Mouse (Mus musculus) limb, embryonic 14.5 days (tissue): ENCODE measurements around the gene Krtap19-1. TPM values are rescaled to one million over a fixed set of nuclear protein-coding genes. Genes with fewer than 3 reads are reported as not detected.

Source experiments
- ATAC-seq: fragments of 200-750 bp; cut with Nextera tagmentation; 2 replicates; pipeline ENCODE4 v1.8.0; 2017; ENCODE audit warnings: low read depth, moderate number of reproducible peaks, moderate TSS enrichment; ENCODE audit not compliant: low FRiP score
- DNase-seq: peaks from one replicate; pipeline ENCODE4 v3.0.0-alpha.2; 2015; ENCODE audit warnings: low spot score
- H3K27ac ChIP-seq: fragments of 300-500 bp; sonication (generic); replicated peaks from 2 replicates; pipeline ENCODE4 v1.5.1; 2014; ENCODE audit warnings: low read depth, mild to moderate bottlenecking, low read length, moderate library complexity, mixed read lengths
- H3K27me3 ChIP-seq: fragments of 300-500 bp; sonication (generic); 2 replicates; pipeline ENCODE4 v1.6.1; 2014; ENCODE audit warnings: low read length, mixed read lengths; ENCODE audit not compliant: control insufficient read depth, insufficient read depth
- H3K36me3 ChIP-seq: fragments of 300-500 bp; sonication (generic); 2 replicates; pipeline ENCODE4 v1.6.1; 2014; ENCODE audit warnings: mild to moderate bottlenecking, low read length, moderate library complexity, mixed read lengths; ENCODE audit not compliant: control insufficient read depth, insufficient read depth
- H3K4me1 ChIP-seq: fragments of 300-500 bp; sonication (generic); 2 replicates; pipeline ENCODE4 v1.6.1; 2014; ENCODE audit warnings: antibody characterized with exemption, low read length, mixed read lengths; ENCODE audit not compliant: control insufficient read depth, insufficient read depth
- H3K4me2 ChIP-seq: fragments of 300-500 bp; sonication (generic); replicated peaks from 2 replicates; pipeline ENCODE4 v1.6.1; 2014; ENCODE audit warnings: low read depth, mild to moderate bottlenecking, low read length, moderate library complexity; ENCODE audit not compliant: severe bottlenecking
- H3K4me3 ChIP-seq: fragments of 300-500 bp; sonication (generic); replicated peaks from 2 replicates; pipeline ENCODE4 v1.5.1; 2014; ENCODE audit warnings: low read length
- H3K9ac ChIP-seq: fragments of 300-500 bp; sonication (generic); 2 replicates; pipeline ENCODE4 v1.6.1; 2014; ENCODE audit warnings: mild to moderate bottlenecking, low read depth, low read length, moderate library complexity; ENCODE audit not compliant: severe bottlenecking
- H3K9me3 ChIP-seq: fragments of 300-500 bp; sonication (generic); 2 replicates; pipeline ENCODE4 v1.6.1; 2016; ENCODE audit warnings: low read length; ENCODE audit not compliant: control insufficient read depth
- POLR2A ChIP-seq: fragments of 200-500 bp; IDR thresholded peaks from 2 replicates; pipeline ENCODE4 v1.8.0; 2012; ENCODE audit warnings: inconsistent platforms, mild to moderate bottlenecking, moderate library complexity, borderline replicate concordance; ENCODE audit not compliant: insufficient read depth, insufficient read length; ENCODE audit errors: extremely low read depth
- WGBS: fragments of 180-500 bp; shearing (Covaris S2); extraction: QIAGEN DNeasy Blood & Tissue Kit; methylation state at CpG from one replicate; pipeline ENCODE4 v1.1.7; 2014; 5-methylcytosine and 5-hydroxymethylcytosine counted together
- polyA plus RNA-seq, 2 experiments: library from polyadenylated mRNA; depleted of rRNA in 1 of 2; stranded (reverse) in 1 of 2; unstranded in 1 of 2; fragments of >200 nt; fragmentation: Nextera tagmentation in 1 of 2; extraction: Ambion mirVana in 1 of 2; gene quantifications; 2 replicates each; pipeline versions ENCODE4 v1.2.1 to v1.2.3; 2012 to 2014

Krtap19-1 gene
- polyA plus RNA-seq, 2 experiments: not detected

- no peaks in the 10 kb centered on the region for H3K9me3 ChIP-seq
- H3K27me3 ChIP-seq: no peaks in the 10 kb centered on the region
- H3K27ac ChIP-seq: no peak within 1 kb of the TSS
- ATAC-seq (no peak), DNase-seq (no peak)
- H3K36me3 ChIP-seq: no peaks in the 10 kb centered on the region
- TF ChIP-seq POLR2A: no peak
- 51% methylated on average over 9 of the region's 9 CpGs for WGBS
- no peak within 1 kb of the TSS for H3K9ac ChIP-seq
- H3K4me3 ChIP-seq: no peak within 1 kb of the TSS
- H3K4me1 ChIP-seq: no peaks in the 10 kb centered on the region
- no peak within 1 kb of the TSS for H3K4me2 ChIP-seq
Observed at GRCm38 (mm10) chr16:88826095-88826652, 43.0 kb downstream of the Krtap19-1 start, which contains the start of gene Krtap14. TSS of gene Krtap14 (minus strand) at chr16:88826145.

GRCm38 (mm10) chr16:88823736-88824135, 45.5 kb downstream of the Krtap19-1 start:
- no peaks in the 10 kb centered on the region for H3K36me3 ChIP-seq
- DNase-seq (no peak), ATAC-seq (no peak)
- H3K4me3 ChIP-seq: no peak overlapping the region
- no peaks in the 10 kb centered on the region for H3K4me1 ChIP-seq
- no peak overlapping the region for H3K9ac ChIP-seq
- WGBS: 83% methylated on average over 3 of the region's 3 CpGs
- H3K4me2 ChIP-seq: no peak overlapping the region
- no peak for TF ChIP-seq POLR2A
- H3K9me3 ChIP-seq: no peaks in the 10 kb centered on the region
- H3K27me3 ChIP-seq: no peaks in the 10 kb centered on the region
- no peak overlapping the region for H3K27ac ChIP-seq

GRCm38 (mm10) chr16:88820066-88820465, 49.1 kb downstream of the Krtap19-1 start, which contains the start of gene Krtap15:
TSS of gene Krtap15 (plus strand) at chr16:88820215.
- Histone ChIP-seq H3K27me3 (no peaks in the 10 kb centered on the region), H3K27ac (no peak within 1 kb of the TSS), H3K9ac (no peak within 1 kb of the TSS), H3K36me3 (no peaks in the 10 kb centered on the region), H3K4me3 (no peak within 1 kb of the TSS), H3K4me1 (no peaks in the 10 kb centered on the region), H3K9me3 (no peaks in the 10 kb centered on the region), H3K4me2 (no peak within 1 kb of the TSS)
- no peak for TF ChIP-seq POLR2A
- DNase-seq (no peak), ATAC-seq (no peak)
- 85% methylated on average over 3 of the region's 3 CpGs for WGBS

Other genes starting within 250 kb of the Krtap19-1 start
- not detected in 2 replicates for gene 2310079G19Rik, start 241.7 kb downstream of the Krtap19-1 start, polyA plus RNA-seq (2012; rRNA removed)
- not detected in 2 replicates for gene 2310079G19Rik, start 241.7 kb downstream of the Krtap19-1 start, polyA plus RNA-seq (2014; fragmentation: Nextera tagmentation; extraction: Ambion mirVana)
- gene Krtap26-1, start 221.6 kb downstream of the Krtap19-1 start, polyA plus RNA-seq (2012; rRNA removed): not detected in 2 replicates
- not detected in 2 replicates for gene Krtap26-1, start 221.6 kb downstream of the Krtap19-1 start, polyA plus RNA-seq (2014; fragmentation: Nextera tagmentation; extraction: Ambion mirVana)
- not detected in 2 replicates for gene Krtap27-1, start 197.7 kb downstream of the Krtap19-1 start, polyA plus RNA-seq (2012; rRNA removed)
- not detected in 2 replicates for gene Krtap27-1, start 197.7 kb downstream of the Krtap19-1 start, polyA plus RNA-seq (2014; fragmentation: Nextera tagmentation; extraction: Ambion mirVana)
- gene 2310061N02Rik, start 161.4 kb downstream of the Krtap19-1 start, polyA plus RNA-seq (2012; rRNA removed): not detected in 2 replicates
- gene 2310061N02Rik, start 161.4 kb downstream of the Krtap19-1 start, polyA plus RNA-seq (2014; fragmentation: Nextera tagmentation; extraction: Ambion mirVana): not detected in 2 replicates
- gene Krtap13-1, start 140.5 kb downstream of the Krtap19-1 start, polyA plus RNA-seq (2012; rRNA removed): not detected in 2 replicates
- gene Krtap13-1, start 140.5 kb downstream of the Krtap19-1 start, polyA plus RNA-seq (2014; fragmentation: Nextera tagmentation; extraction: Ambion mirVana): not detected in 2 replicates
- not detected in 2 replicates for gene Krtap13, start 117.8 kb downstream of the Krtap19-1 start, polyA plus RNA-seq (2012; rRNA removed)
- gene Krtap13, start 117.8 kb downstream of the Krtap19-1 start, polyA plus RNA-seq (2014; fragmentation: Nextera tagmentation; extraction: Ambion mirVana): not detected in 2 replicates
- gene 2310034C09Rik, start 110.6 kb downstream of the Krtap19-1 start, polyA plus RNA-seq (2012; rRNA removed): not detected in 2 replicates
- gene 2310034C09Rik, start 110.6 kb downstream of the Krtap19-1 start, polyA plus RNA-seq (2014; fragmentation: Nextera tagmentation; extraction: Ambion mirVana): not detected in 2 replicates
- not detected in 2 replicates for gene 2310057N15Rik, start 95.2 kb downstream of the Krtap19-1 start, polyA plus RNA-seq (2012; rRNA removed)
- gene 2310057N15Rik, start 95.2 kb downstream of the Krtap19-1 start, polyA plus RNA-seq (2014; fragmentation: Nextera tagmentation; extraction: Ambion mirVana): not detected in 2 replicates
- not detected in 2 replicates for gene Gm5965, start 91.5 kb downstream of the Krtap19-1 start, polyA plus RNA-seq (2012; rRNA removed)
- gene Gm5965, start 91.5 kb downstream of the Krtap19-1 start, polyA plus RNA-seq (2014; fragmentation: Nextera tagmentation; extraction: Ambion mirVana): not detected in 2 replicates
- not detected in 2 replicates for gene Gm20741, start 57.2 kb downstream of the Krtap19-1 start, polyA plus RNA-seq (2012; rRNA removed)
- gene Gm20741, start 57.2 kb downstream of the Krtap19-1 start, polyA plus RNA-seq (2014; fragmentation: Nextera tagmentation; extraction: Ambion mirVana): not detected in 2 replicates
- gene Krtap15, start 49.2 kb downstream of the Krtap19-1 start, polyA plus RNA-seq (2012; rRNA removed): not detected in 2 replicates
- gene Krtap15, start 49.2 kb downstream of the Krtap19-1 start, polyA plus RNA-seq (2014; fragmentation: Nextera tagmentation; extraction: Ambion mirVana): not detected in 2 replicates
- not detected in 2 replicates for gene Krtap14, start 43.3 kb downstream of the Krtap19-1 start, polyA plus RNA-seq (2012; rRNA removed)
- gene Krtap14, start 43.3 kb downstream of the Krtap19-1 start, polyA plus RNA-seq (2014; fragmentation: Nextera tagmentation; extraction: Ambion mirVana): not detected in 2 replicates
- gene Krtap19-2, start 4.9 kb upstream of the Krtap19-1 start, polyA plus RNA-seq (2012; rRNA removed): not detected in 2 replicates
- not detected in 2 replicates for gene Krtap19-2, start 4.9 kb upstream of the Krtap19-1 start, polyA plus RNA-seq (2014; fragmentation: Nextera tagmentation; extraction: Ambion mirVana)
- not detected in 2 replicates for gene Krtap19-3, start 8.6 kb upstream of the Krtap19-1 start, polyA plus RNA-seq (2012; rRNA removed)
- gene Krtap19-3, start 8.6 kb upstream of the Krtap19-1 start, polyA plus RNA-seq (2014; fragmentation: Nextera tagmentation; extraction: Ambion mirVana): not detected in 2 replicates
- not detected in 2 replicates for gene Krtap19-4, start 15.7 kb upstream of the Krtap19-1 start, polyA plus RNA-seq (2012; rRNA removed)
- not detected in 2 replicates for gene Krtap19-4, start 15.7 kb upstream of the Krtap19-1 start, polyA plus RNA-seq (2014; fragmentation: Nextera tagmentation; extraction: Ambion mirVana)
- not detected in 2 replicates for gene Krtap19-5, start 27.0 kb upstream of the Krtap19-1 start, polyA plus RNA-seq (2012; rRNA removed)
- gene Krtap19-5, start 27.0 kb upstream of the Krtap19-1 start, polyA plus RNA-seq (2014; fragmentation: Nextera tagmentation; extraction: Ambion mirVana): not detected in 2 replicates
- gene Krtap19-9b, start 62.9 kb upstream of the Krtap19-1 start, polyA plus RNA-seq (2012; rRNA removed): not detected in 2 replicates
- not detected in 2 replicates for gene Krtap19-9b, start 62.9 kb upstream of the Krtap19-1 start, polyA plus RNA-seq (2014; fragmentation: Nextera tagmentation; extraction: Ambion mirVana)
- gene Krtap16-3, start 93.5 kb upstream of the Krtap19-1 start, polyA plus RNA-seq (2012; rRNA removed): not detected in 2 replicates
- not detected in 2 replicates for gene Krtap16-3, start 93.5 kb upstream of the Krtap19-1 start, polyA plus RNA-seq (2014; fragmentation: Nextera tagmentation; extraction: Ambion mirVana)
- gene Krtap22-2, start 141.3 kb upstream of the Krtap19-1 start, polyA plus RNA-seq (2012; rRNA removed): not detected in 2 replicates
- gene Krtap22-2, start 141.3 kb upstream of the Krtap19-1 start, polyA plus RNA-seq (2014; fragmentation: Nextera tagmentation; extraction: Ambion mirVana): not detected in 2 replicates
- gene Gm10229, start 145.9 kb upstream of the Krtap19-1 start, polyA plus RNA-seq (2012; rRNA removed): not detected in 2 replicates
- not detected in 2 replicates for gene Gm10229, start 145.9 kb upstream of the Krtap19-1 start, polyA plus RNA-seq (2014; fragmentation: Nextera tagmentation; extraction: Ambion mirVana)
- gene Krtap6-1, start 162.3 kb upstream of the Krtap19-1 start, polyA plus RNA-seq (2012; rRNA removed): not detected in 2 replicates
- gene Krtap6-1, start 162.3 kb upstream of the Krtap19-1 start, polyA plus RNA-seq (2014; fragmentation: Nextera tagmentation; extraction: Ambion mirVana): not detected in 2 replicates
- gene Gm10228, start 172.1 kb upstream of the Krtap19-1 start, polyA plus RNA-seq (2012; rRNA removed): not detected in 2 replicates
- gene Gm10228, start 172.1 kb upstream of the Krtap19-1 start, polyA plus RNA-seq (2014; fragmentation: Nextera tagmentation; extraction: Ambion mirVana): not detected in 2 replicates
- gene Krtap6-5, start 178.5 kb upstream of the Krtap19-1 start, polyA plus RNA-seq (2012; rRNA removed): not detected in 2 replicates
- not detected in 2 replicates for gene Krtap6-5, start 178.5 kb upstream of the Krtap19-1 start, polyA plus RNA-seq (2014; fragmentation: Nextera tagmentation; extraction: Ambion mirVana)
- not detected in 2 replicates for gene 1110025L11Rik, start 194.6 kb upstream of the Krtap19-1 start, polyA plus RNA-seq (2012; rRNA removed)
- not detected in 2 replicates for gene 1110025L11Rik, start 194.6 kb upstream of the Krtap19-1 start, polyA plus RNA-seq (2014; fragmentation: Nextera tagmentation; extraction: Ambion mirVana)
- not detected in 2 replicates for gene Krtap6-3, start 214.6 kb upstream of the Krtap19-1 start, polyA plus RNA-seq (2012; rRNA removed)
- not detected in 2 replicates for gene Krtap6-3, start 214.6 kb upstream of the Krtap19-1 start, polyA plus RNA-seq (2014; fragmentation: Nextera tagmentation; extraction: Ambion mirVana)